Mouse (Mus musculus) lung, adult 2 months (tissue): ENCODE results near the gene Syce1.

ENCODE experiments used
- CTCF ChIP-seq: fragments of 200-500 bp; IDR thresholded peaks from 2 replicates; pipeline ENCODE4 v1.5.1; 2011; ENCODE audit warnings: mild to moderate bottlenecking, low read length, control low read depth; ENCODE audit not compliant: insufficient read depth
- POLR2A ChIP-seq: fragments of 200-500 bp; IDR thresholded peaks from 2 replicates; pipeline ENCODE4 v1.6.1; 2011; ENCODE audit warnings: low read depth, mild to moderate bottlenecking, control low read depth, low read length, borderline replicate concordance; ENCODE audit errors: extremely low read depth

- TF ChIP-seq POLR2A (no peak), CTCF (no peak)
Observed at GRCm38 (mm10) chr7:140831447-140831846, 43.8 kb upstream of the Syce1 start.
